Mouse (Mus musculus) hindlimb bud, embryonic 11.5 days (tissue): ENCODE measurements at regions not wholly inside any gene's neighbourhood (a gene's known extent, or its start where the extent isn't known, plus 50 kb on each side); places are given as distances from the start of the nearest gene placed in this dataset.

Experiments used
- DNase-seq: peaks from one replicate; pipeline ENCODE4 v3.0.0-alpha.2; 2012; ENCODE audit warnings: low read depth, low spot score; ENCODE audit errors: extremely low spot score

DNA sequence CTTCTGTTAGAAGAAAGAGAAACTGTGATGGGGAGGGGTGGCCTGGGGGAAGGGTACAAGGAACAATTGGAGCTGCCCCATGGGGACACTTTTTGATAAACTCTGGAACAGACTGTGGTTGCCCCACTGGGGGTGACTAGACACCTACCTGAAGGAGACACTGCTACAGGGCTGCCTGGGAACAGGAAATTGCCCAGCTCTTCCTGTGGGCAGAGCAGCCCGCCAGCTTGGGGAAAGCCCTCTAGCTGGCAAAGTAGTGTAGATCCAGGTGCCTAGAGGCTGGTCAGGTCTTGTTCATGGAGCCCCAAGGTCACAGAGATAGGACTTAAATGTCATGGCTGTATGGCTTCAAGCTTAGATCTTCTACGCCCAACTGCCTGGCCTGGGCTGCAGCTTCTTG lies 157.9 kb upstream of the Sdk2 start:
- DNase-seq = no peak

DNA sequence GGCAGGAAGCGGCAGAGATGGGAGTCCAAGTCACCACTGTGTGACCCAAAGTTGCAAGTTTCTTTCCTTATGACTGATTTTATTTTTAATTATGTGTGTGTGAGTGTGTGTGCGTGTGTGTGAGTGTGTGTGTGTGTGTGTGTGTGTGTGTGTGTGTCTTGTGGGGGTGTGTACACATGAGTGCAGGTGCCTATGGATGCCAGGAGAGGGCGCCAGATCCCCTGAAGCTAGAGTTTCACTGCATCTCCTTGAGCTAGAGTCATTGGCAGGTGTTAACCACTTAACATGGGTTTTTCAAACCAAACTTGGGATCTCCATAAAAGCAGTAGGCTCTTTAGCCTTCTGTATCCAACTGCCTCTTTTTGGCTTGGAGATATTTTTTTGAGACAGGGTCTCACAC lies 156.2 kb upstream of the Sdk2 start:
- DNase-seq = no peak

DNA sequence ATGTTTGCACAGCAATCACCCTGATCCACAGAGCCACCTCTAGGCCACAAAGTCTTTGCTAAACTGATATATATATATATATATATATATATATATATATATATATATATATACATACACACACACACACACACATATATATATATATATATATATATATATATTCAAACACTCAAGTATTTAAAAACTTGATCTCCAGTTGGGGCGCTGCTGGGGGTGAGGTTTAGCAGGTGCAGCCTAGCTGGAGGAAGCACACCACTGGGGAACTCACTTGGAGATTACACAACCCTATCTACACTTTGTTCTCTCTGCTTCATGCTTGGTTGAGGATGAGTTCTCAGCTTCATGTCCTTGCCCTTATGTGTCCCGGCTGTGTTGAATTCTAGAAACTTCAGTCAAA lies 153.6 kb upstream of the Sdk2 start:
- DNase-seq = no peak

DNA sequence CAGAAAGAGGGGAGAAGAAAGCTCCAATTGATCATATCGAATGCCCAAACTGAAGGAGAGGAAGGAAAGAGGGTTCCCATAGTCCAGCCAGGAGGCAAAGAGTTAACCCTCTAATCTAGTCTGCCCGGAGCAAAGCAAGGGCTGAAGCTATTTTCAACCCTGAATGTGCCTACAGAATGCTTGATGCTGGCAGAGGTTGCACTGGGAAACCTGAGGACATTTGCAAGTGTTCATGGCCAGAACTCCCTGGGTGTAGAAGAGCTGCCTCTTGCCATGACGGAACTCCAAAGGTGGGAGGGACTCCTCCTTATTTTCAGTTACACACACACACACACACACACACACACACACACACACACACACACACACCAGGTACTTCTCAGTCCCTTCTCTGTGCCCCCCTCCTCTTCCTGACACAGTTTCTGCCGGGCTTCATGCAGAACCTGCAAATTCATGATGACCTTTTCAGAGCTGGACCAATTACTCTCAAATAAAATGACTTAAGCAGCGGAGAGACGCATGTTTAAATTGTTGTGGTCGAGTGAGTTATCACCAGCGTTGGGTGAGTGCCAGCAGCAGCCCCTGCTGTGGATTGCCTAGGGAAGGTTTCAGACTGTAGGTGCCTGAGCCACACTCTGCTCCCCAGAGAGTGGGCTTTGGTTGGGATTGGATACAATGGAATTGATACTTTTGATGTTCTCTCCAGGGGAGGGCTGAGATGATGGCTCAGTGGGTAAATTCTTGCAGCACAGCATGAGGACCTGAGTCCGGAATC lies 152.1 kb upstream of the Sdk2 start:
- DNase-seq = no peak

DNA sequence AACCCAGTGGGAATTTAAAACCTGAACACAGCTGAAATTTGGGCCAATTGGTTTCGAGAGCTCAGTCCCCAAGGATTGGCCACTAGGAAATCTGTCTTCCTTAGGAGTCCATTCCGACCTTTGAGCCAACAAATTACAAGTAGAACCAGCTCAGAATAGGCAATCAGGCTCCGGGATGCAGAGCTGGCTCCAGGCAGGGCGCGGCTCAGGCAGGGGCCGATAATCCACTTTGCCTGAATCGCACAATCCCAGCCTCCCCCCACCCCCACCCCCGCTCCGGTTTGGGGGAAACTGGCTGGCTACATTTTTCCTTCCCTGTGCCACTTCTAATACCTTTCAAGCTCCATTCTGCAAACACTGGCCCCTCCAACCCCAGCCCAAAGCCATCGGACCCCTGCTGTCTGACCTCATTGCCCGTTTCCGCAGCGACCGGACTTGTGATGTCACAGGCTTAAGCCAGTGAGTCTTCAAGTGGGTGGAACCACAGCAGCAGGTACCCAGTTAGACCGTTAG lies 150.5 kb upstream of the Sdk2 start:
- DNase-seq = no peak

DNA sequence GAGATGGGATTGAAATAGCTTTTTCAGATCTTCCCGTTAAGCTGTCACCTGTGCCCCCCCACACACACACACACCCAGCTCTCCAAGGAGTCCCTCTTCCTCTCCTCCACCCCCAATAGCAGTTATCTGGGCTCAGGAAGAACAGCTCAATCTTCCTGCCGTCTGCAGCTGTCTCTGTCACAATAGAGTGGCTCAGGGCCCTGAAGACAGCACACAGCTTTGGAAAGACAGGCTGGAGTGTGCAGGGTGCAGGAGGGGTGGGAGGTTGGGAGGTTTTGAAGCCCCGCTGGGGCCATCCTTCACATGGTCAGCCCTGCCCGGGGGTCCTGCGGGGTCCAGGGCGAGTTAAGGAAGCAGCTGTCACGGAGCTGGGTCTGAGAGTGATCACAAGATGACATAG lies 149.6 kb upstream of the Sdk2 start:
- DNase-seq = no peak

DNA sequence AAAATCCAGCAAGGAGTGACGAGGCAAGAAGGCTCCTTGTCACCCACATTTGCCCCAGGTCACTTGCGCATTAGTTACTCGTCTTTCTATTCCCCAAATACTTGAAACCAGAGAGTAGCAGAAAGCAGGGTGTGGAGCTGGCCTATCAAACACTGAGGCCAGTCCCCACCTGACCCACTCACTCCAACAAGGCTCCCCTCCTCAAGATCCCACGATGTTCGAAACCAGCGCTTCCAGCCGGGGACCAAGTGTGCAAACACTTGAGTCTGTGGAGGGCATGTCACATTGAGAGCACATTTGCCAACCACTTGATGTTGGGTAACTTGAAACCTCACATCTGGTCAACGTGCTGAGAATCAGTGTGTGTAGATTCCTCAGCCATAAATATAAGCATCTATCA lies 148.4 kb upstream of the Sdk2 start:
- DNase-seq = no peak

DNA sequence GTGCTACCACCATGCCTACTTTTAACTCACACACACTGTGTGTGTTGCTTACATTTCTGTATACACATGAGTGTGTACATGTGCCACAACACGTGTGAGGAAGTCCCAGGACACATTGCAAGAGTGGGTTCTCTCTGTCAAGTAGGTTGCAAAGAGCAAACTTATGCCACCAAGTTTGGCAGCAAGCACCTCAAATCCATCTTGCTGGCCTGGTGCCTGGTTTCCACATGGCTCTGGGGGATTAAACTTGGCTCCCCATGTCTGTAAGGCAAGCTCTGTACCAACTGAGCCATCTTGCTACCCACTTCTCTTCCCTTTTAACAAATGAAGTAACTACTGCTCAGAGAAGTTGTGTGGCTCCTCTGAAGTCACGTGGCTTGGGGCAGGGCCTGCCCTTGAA lies 145.3 kb upstream of the Sdk2 start:
- DNase-seq = no peak

DNA sequence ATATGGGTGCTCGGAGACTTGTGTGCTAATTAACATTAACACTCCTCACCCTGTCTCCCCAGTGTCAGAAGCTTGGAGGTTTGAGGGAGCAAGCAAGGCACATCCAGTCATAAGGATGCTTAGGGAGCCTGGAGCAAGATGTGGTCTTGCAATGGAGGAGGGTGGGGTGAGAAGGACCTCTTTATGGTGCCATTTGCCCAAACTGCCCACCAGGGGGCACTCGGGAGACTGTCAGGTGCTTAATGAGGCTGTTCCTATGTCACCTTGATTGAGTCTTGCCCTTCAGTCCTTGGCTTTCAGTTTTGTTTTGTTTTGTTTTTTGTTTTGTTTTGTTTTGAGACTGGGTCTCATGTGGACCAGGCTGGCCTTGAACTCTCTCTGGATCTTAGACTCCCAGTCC lies 138.3 kb upstream of the Sdk2 start:
- peak; percentile 39 for DNase-seq

DNA sequence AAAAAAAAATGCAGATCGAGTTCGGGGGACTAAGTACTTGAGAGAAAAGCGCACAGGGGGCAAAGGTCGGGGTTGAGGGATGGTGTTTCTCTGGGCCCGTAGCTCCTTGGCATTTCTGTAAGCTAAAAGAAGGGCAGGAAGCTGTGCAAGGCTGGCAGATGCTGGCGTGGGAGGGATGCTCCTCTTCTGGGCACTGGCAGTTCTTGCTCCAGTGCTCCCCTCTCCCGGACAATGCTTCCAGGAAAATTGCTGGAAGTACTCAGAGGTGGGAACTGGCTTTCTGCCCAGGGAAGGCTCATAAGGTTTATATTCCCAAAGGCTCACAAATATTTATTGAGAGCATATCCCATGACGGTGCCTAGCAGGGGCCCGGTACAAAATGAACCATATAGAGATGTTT lies 136.6 kb upstream of the Sdk2 start:
- DNase-seq = no peak

DNA sequence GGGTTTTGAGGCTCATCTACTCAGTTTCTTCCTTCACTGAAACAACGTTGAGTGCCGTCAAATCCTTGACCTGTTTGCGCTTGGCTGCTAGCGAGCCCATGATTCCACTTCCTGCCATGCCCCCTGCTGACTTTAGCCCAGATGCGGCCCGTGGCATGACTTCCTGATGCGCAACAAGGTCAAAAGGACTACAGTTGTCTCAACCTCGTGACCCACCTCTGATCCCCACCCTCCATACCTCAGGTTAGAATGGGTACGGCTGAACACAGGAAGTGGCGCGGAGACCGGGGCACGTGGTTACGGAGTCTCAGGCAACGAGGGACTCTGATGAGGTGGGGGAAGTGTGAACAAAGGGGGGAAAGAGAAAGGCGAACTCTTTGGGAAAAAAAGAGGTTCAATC lies 135.6 kb upstream of the Sdk2 start:
- no peak for DNase-seq

DNA sequence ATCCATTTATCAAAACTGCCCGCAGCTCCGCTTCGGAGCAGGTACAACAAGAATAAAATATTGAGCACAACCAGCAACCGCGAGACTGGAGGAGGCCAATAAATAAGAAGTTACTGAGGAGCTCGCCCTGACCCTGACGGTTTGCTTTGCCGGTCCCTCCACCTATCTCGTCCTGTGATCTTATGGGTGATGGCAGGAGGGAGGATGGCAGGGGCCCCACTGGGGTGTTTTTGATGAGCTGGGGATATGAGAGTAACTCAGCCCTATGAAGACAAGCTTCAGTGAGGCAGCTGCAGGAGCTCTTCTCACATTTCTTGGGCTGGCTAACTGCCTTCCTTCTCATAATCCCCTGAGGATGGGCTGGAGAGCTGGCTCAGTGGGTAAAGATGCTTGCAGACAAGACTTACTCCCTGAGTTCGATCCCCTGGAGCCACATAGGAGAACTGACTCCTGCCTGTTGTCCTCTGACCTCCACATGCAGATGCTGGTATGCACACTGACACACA lies 132.3 kb upstream of the Sdk2 start:
- DNase-seq = no peak

DNA sequence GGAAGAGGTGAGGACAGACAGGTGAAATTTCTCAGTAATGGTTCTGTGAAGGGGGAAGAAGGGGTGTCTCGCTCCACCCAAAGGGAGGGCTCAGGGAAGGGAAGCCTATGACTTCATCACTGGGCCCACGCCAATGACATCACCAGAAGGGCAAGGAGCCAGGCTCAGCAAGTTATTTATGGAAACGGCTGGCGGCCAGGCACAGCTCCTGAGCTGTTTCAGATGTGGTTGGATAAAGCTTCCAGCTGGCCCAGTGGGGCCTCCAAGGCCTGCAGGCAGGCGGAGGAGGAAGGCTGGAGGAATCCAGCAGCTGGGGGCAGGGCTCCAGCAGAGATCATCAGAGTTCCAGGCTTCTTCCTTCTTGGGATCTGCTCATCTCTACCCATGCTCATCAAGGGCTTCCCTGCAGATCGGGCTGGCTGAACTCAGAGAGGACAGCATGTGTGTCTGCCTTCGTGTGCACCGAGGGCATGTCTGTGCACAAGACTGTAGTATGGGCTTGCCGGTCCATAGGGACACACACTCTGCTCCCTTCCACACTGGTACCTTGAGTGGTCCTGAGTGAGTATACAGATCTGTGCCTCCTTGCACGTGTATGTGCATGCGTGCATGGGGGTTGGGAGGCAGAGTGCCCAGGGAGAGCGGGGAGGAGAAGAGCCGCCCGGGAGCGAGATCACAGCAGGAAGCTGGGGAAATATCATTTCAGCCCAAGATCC lies 131.6 kb upstream of the Sdk2 start:
- DNase-seq = no peak

DNA sequence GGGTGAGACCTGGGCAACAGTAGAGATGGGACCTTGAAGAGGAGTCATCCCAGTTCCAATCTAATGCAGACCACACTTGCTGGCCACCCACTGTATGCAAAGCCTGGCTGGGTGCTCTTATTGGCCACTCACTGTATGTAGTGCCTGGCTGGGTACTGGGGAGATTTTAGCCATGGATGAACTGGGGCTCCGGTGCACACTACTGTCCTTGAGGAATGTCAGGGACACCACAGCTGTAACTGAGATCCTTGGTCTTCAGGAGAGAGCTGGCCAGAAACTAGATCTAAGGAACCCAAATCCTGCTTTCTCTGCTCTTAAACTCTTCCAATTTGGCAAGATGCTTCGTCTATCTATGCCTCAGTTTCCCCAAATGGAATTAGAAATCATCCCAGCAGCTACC lies 128.4 kb upstream of the Sdk2 start:
- no peak for DNase-seq

DNA sequence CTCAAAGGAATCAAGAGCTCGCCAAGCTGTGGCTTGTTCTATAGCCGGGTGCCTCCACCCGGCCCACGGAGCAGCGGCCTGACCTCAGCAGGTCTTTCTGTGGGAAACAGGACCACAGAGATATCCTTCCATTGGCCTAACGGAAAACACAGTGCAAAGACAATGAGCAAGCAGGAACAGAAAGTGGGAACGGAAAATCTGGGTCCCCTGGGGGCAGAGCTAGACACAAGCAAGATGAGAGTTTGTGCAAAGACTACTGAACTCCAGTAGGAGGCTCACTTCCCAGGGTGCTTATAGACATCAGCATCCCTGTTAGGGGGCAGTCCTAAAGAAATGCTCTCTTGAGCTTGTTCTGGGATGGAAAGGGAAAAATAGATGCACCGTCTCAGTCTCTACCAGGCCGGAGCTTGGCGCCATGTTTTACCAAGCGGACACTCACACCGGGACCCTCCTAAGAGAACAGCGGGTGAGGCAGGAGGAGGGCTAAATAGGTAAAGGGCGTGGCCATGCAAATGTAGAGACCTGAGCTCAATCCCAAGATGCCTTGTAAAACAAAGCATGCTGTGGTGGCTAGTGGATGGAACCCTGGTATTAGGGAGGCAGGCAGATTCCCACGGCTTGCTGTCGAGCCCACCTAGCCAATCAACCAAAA lies 127.3 kb upstream of the Sdk2 start:
- no peak for DNase-seq

DNA sequence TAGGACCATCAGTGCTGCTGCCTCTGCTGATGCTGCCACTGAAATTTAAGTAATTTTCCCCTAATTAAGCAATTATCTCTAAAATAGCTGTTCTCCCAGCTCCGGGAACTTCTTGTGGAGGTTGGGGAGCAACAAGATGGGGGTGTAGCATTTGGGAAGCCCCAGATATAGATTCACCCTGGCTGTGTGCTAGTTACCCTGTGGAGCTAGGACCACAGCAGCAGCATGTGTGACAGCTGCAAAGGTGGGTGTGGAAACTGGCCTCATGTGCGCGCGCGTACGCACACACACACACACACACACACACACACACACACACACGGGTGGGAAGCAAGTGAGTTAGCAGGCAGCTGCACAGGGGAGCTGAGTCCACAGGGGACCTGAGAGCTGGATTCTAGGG lies 126.2 kb upstream of the Sdk2 start:
- DNase-seq = no peak

DNA sequence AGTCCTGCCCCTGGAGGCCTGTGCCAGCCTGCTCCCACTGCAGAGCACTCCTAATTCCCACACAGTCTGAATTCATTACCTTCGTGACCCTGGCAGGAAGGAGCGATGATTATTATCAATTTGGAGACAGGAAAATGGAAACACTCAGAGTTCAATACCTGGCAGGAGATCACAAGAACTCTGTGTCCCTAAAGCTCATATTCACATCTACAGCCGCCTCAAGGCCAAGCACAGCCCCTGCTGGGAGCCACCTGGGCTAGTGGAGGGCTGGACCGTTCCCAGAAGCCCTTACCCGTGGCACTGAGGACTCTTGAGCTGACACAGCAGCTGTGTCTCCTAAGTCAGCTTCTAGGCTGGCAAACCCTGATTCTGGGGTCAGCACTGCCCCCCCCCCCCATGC lies 124.8 kb upstream of the Sdk2 start:
- no peak for DNase-seq

DNA sequence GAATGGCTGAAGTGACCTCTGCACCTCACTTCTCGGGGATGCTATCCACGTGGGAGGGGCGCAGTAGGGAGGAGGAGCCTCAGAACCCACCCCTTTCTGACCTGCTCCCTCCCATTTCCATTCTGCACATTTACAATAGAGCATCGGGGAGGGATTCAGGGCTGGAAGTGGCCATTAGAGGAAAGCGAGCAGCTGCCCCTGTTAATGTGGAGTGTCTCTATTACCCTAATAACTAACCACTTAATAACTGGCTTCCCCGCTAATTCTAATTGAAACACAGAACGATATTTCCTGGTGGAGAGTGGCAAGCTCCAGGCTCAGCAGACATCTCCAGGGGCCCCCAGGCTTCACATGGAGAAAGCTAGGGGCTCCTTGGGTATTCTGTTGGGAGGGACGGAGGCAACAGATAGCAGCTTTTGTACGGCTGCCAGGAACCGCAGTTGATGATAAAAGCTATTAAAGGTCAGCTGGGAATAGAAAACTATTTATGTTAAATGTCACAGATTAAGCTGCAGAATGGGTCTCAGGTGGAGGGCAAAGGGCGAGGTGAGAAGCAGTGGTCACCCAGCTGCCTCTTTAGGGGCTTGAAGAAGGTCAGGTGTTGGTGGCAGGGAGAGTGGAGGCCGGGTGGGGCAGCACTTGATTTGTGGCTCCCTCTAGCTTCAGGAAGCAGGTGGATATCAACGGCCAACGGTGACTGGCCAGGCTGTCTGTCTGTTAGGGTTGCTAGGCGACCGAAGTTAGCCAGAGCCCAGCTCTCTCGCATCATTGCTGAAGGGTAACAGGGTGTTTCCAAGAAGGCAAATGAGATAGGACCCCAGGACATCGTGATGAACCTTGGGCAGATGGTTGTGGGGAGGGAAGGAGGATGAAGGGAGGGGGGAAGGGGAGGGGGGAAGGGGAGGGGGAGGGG lies 118.4 kb upstream of the Sdk2 start:
- DNase-seq = no peak

DNA sequence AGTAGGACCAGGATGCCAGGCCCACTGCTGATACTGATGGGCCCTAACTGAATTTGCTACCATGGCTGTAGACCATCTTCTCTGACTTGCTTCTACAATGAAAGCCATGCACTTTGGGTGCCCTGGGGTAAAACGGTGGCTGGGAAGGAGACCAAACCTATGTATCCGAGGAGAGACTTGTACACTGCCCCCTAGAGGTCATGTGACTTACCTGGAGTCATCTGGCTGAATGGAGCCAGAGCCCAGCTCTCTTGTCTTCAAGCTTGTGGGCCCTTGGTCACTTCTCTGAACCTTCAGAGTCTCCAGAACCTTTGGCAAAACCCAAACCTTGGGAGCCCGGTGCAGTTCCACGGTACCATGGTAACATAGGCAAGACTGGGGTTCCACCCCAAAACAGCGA lies 117.6 kb upstream of the Sdk2 start:
- DNase-seq = no peak

DNA sequence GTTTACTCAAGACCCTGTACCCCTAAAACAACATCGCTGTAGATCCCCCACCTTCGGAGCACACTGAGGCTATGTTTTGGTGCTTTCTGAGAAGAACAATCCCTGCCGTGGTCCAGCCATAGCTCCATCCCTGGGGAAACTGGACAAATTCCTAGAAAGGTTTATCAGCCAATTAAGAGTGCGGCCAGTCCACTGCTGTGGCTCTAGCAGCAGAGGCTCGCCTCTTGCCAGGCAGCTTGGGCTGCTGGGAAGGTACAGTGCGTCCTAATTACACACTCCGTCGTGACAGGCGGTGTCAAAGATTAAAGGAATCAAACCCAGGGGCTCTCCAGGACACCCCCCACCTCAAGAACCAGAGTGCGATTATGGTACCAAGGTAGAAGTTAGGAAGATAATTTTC lies 116.4 kb upstream of the Sdk2 start:
- DNase-seq = no peak
